Mouse (Mus musculus) hindbrain, postnatal 0 days (tissue): ENCODE measurements at regions not wholly inside any gene's neighbourhood (a gene's known extent, or its start where the extent isn't known, plus 50 kb on each side); places are given as distances from the start of the nearest gene placed in this dataset.

ENCODE experiments used
- ATAC-seq: fragments of 200-750 bp; cut with Nextera tagmentation; 2 replicates; pipeline ENCODE4 v1.8.0; 2017; ENCODE audit warnings: mild to moderate bottlenecking, moderate TSS enrichment, moderate library complexity
- DNase-seq: peaks from one replicate; pipeline ENCODE4 v3.0.0-alpha.2; 2015; ENCODE audit warnings: low spot score
- H3K27ac ChIP-seq: fragments of 300-500 bp; sonication (generic); 2 replicates; pipeline ENCODE4 v1.5.1; 2014; ENCODE audit warnings: mild to moderate bottlenecking
- H3K27me3 ChIP-seq: fragments of 300-500 bp; sonication (generic); 2 replicates; pipeline ENCODE4 v1.6.1; 2014; ENCODE audit warnings: low read length, mixed read lengths; ENCODE audit not compliant: insufficient read depth
- H3K36me3 ChIP-seq: fragments of 300-500 bp; sonication (generic); 2 replicates; pipeline ENCODE4 v1.6.1; 2014; ENCODE audit warnings: low read length, mixed read lengths; ENCODE audit not compliant: insufficient read depth
- H3K4me1 ChIP-seq: fragments of 300-500 bp; sonication (generic); 2 replicates; pipeline ENCODE4 v1.6.1; 2014; ENCODE audit warnings: antibody characterized with exemption, low read length, mixed read lengths; ENCODE audit not compliant: insufficient read depth
- H3K4me2 ChIP-seq: fragments of 300-500 bp; sonication (generic); 2 replicates; pipeline ENCODE4 v1.6.1; 2014; ENCODE audit warnings: low read depth, mild to moderate bottlenecking, low read length, moderate library complexity, mixed read lengths
- H3K4me3 ChIP-seq: fragments of 300-500 bp; sonication (generic); 2 replicates; pipeline ENCODE4 v1.5.1; 2014; ENCODE audit warnings: low read length
- H3K9ac ChIP-seq: fragments of 300-500 bp; sonication (generic); replicated peaks from 2 replicates; pipeline ENCODE4 v1.6.1; 2014; ENCODE audit warnings: mild to moderate bottlenecking, low read length, moderate library complexity, mixed read lengths
- H3K9me3 ChIP-seq: fragments of 300-500 bp; sonication (generic); 2 replicates; pipeline ENCODE4 v1.6.1; 2016; ENCODE audit warnings: low read length, mixed read lengths
- CTCF ChIP-seq: IDR thresholded peaks from 2 replicates; pipeline ENCODE4 v1.5.1; 2016; ENCODE audit warnings: antibody characterized with exemption, control low read depth, low read depth
- WGBS: fragments of 180-500 bp; shearing (Covaris S2); extraction: QIAGEN DNeasy Blood & Tissue Kit; methylation state at CpG from one replicate; pipeline ENCODE4 v1.1.7; 2014; 5-methylcytosine and 5-hydroxymethylcytosine counted together

DNA sequence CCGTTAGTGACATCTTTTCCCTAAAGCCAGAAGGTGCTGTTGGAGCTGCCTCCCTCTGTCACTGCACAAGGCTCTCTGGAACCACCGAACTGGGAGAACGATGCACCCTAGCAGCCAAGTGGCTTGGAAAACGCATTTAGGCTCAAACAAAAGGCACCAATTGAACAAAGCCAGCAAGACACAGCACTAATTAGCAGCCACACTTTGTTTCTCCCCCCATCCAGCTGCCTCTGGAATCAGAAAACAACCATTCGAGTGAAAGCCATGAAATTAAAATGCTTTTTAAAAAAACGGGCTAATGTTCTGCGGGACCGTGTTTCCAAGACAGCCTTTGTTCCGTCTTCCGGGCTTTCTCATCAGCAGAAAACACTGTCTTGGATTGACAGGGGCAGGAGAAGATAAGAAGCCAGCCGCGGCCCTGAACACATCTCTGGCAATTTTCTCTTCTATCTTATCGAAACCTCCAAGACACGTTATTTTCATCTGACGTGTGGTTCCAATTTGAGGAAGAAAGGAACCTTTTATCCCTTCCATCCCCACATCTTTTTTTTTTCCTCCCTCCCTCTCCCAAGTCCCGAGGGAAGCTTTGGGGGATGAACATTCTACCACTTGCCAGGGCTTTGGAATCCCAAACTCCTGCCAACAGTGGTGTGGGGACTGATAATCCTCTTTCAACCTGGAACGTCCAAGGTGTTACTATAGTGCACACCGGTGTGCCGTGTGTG lies 54.8 kb upstream of the Sec14l1 start:
- DNase-seq, result peak; percentile 70
- WGBS, result 3% methylated on average over 19 of the region's 19 CpGs
- Histone ChIP-seq H3K36me3 (no peaks in the 10 kb centered on the region), H3K4me1 (peaks cover 4% of the 10 kb centered on the region; the same call in 1 of the 2 replicates), H3K9ac (0 out of 2 replicates have a peak overlapping the region, but pooled peaks have one; percentile 17), H3K4me2 (peak overlapping the region; percentile 40), H3K4me3 (no peak overlapping the region), H3K27ac (peak overlapping the region; percentile 67), H3K9me3 (no peaks in the 10 kb centered on the region), H3K27me3 (no peaks in the 10 kb centered on the region; the same call in 1 of the 2 replicates)
- ATAC-seq, result 0 out of 2 replicates have a peak, but pooled peaks have one; percentile 20
- TF ChIP-seq CTCF, result no peak

DNA sequence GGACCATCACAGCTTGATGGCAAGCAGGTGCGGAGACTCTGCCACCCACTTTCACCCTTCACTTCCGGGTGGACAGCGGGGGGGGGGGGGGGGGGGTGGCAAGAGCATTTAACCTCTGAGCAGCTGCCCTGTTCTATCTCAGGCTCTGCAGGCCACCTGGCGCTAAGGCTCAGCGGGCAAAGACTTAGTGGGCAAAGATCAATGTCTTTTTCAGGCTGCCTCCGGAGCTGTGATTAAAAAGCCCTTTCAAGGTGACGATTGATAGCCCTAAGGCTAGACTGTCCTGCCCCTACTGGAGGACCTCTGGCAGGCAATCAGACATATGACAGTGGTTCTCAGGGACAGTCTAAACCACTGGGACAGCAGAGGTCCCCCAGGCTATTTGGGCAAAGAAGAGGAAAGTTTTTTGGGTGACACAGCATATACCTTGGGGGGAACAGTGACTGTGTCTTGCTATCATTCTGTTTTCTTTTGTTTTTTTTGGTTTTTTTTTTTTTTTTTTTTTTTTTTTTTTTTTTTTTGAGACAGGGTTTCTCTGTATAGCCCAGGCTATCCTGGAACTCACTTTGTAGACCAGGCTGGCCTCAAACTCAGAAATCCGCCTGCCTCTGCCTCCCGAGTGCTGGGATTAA lies 54.1 kb upstream of the Sec14l1 start:
- peak; percentile 30 for TF ChIP-seq CTCF
- no peak for ATAC-seq
- Histone ChIP-seq H3K27me3 (no peaks in the 10 kb centered on the region; the same call in 1 of the 2 replicates), H3K4me3 (no peak overlapping the region), H3K9ac (no peak overlapping the region), H3K9me3 (no peaks in the 10 kb centered on the region), H3K4me2 (peak overlapping the region; percentile 40), H3K27ac (peak overlapping the region; percentile 67; the same call in 1 of the 2 replicates), H3K36me3 (no peaks in the 10 kb centered on the region), H3K4me1 (peaks cover 4% of the 10 kb centered on the region; the same call in 1 of the 2 replicates)
- WGBS, result 25% methylated on average over 9 of the region's 9 CpGs
- no peak for DNase-seq

DNA sequence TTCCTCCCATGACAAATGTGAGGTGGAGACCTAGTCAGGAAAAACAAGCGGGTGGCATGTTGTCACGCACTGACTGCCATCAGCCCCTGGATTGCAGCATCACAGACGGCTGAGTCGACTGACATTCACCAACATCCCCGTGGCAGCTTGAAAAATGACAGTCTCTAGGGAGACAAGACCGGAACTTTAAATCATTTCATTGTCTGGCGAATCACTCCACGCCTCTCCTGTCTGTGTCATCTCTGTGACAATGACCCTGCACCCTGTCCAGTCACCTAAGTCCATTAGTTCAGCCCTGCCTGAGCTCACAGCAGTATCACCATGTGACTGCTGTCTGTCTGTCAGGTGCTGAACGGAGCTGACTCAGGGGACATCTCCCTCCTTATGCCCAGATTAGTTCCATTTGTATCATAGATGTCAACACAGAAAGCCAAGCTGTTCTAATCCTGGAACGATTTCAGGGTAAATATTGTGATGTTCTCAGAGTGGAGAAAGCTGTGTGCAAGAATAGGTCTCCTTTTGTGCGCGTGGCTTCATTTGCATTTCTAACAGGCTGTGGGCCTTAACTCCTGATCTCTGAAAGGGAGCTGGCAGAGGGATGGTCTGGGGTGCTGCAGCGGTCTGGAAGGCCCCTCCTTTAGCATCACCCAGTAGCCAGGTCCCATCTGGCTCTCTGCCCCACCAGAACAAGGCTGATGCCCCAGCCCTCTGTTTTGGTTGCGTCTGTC lies 52.0 kb upstream of the Sec14l1 start:
- ATAC-seq (peak; percentile 27; the same call in 1 of the 2 replicates), DNase-seq (peak; percentile 44)
- H3K4me1 ChIP-seq, result peaks cover 4% of the 10 kb centered on the region; the same call in 1 of the 2 replicates
- no peaks in the 10 kb centered on the region for H3K9me3 ChIP-seq
- 11% methylated on average over 14 of the region's 14 CpGs for WGBS
- no peaks in the 10 kb centered on the region for H3K36me3 ChIP-seq
- no peak overlapping the region for H3K9ac ChIP-seq
- no peak overlapping the region for H3K27ac ChIP-seq
- no peak overlapping the region for H3K4me3 ChIP-seq
- no peak overlapping the region for H3K4me2 ChIP-seq
- H3K27me3 ChIP-seq, result no peaks in the 10 kb centered on the region; the same call in 1 of the 2 replicates
- no peak for TF ChIP-seq CTCF
